Mouse (Mus musculus) right cerebral cortex, adult 2 months (tissue): ENCODE results near the gene Pde6h.
A peak's percentile ranks its signal among the peaks of the same experiment; 100 is the strongest.

ENCODE experiments used
- DNase-seq, 2 experiments: peaks; one replicate each; pipeline ENCODE4 v3.0.0; 2021 to 2022; ENCODE audit warnings: low spot score in 2 of 2

Pde6h gene

DNA sequence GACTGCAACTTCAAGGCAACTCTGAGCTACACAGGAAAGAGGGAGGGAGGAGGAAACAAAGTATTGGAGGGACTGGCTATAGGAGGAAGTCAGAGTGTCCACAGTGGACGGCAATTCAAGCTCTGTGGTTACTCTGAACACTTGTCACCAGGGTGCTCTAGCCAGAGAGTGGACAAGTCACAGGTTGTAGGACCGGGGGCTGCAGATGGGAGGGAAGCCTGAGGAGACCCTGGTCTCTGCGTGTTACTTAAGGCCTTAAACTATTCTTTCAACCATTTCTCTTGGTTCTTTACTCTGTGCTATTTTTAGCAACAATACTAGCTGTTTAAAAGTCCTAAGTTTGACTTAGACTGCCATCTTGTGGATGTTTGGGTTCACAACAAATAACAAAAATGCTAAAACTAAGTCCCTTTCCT is 56.7 kb downstream of the Pde6h start:
- no peak for DNase-seq

DNA sequence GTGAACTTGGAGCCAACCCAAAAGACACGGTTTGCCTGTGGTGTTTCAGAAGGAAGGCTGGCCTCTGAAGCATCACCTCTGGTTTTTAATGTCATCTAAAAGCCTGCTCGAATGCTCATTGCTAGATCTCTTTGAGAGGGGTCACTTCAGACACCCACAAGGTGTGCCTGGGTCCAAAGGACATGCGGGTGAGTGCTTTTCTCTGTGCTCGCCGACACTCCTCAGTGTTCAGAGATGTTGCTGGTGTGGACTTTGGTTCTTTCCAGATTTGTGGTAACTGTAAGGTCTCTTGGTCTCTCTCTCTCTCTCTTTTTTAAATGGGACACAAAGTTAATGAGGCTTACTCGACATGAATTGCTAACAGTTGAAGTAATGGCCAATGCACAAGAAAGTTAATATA is 58.9 kb downstream of the Pde6h start:
- no peak for DNase-seq

DNA sequence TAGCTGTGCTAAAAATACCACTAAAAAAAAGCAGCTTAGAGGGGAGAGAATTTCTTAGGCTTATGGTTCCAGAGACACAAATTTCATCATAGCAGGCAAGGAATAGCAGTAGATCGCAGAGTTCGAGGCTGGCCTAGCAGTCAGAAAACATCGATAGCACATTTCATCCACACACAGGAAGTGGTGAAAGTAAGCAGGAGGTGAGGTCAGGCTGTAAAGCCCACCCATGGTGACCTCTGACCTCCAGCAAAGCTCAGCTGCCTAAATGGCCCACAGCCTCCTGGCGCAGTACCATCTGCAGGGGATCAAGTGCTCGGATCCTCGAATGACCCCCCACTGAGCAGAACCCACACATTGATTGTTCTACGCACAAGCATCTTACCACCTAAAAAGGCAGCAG is 59.6 kb downstream of the Pde6h start:
- DNase-seq = no peak

DNA sequence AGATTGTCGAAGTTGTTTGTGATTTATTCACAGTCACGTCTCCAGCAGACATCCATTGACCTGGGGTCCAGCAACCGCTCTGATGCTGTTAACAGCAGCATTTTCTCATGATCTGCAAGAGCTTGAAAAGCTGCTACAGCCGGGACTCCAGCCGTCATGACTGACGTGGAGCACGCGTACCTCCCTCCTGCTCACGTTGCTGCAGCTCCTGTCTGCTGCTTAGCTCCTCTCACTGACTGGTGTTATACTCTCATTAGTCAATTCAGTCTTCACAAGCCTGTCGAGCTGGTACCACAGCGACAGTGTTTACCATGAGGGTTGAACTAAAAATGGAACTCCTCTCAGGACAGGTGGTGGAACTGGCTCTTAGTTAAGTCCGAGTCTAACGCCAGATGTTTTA is 62.4 kb downstream of the Pde6h start:
- no peak for DNase-seq

DNA sequence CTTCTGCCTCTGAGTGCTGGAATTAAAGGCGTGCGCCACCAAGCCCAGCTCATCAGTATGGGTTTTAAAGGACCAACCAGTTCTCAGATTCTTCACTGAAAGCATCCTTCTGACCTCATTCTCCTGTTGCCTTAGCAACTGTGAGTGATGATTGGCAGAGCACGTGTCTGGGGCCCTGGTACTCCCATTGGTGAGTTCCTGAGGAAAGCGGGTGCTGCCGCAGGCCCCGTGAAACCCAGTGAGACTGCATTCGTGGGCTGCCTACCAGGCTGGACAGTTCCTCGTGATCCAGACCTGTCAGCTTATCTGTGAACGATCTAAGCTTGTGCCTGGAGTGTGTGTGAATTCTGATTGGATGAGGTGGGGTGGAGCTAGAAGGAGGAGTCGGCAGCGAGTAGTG is 63.1 kb downstream of the Pde6h start:
- DNase-seq = no peak

DNA sequence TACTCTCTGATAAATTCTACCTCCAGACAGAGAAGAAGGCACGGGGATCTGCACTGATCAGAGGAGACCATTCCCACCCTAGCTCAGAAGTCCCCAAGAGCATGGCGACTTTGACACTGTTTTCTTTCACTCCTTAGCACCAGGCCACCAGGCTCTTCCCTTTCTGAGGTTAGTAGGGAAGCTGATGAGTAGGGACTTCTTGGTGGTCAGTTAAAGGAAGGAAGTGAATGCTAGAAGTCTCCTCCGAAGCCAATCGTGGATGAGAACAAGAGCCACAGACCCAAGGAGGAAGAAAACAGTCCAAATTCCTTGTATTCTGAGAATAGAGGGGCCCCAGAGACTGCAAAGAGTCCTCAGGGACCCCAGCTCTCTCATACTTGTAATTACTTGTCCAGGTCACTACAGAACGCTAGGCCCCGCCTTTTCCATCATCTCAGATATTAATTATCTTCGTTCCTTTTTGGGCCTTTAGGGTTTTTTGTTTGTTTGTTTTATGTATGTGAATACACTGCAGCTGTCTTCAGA is 65.0 kb downstream of the Pde6h start:
- no peak for DNase-seq

DNA sequence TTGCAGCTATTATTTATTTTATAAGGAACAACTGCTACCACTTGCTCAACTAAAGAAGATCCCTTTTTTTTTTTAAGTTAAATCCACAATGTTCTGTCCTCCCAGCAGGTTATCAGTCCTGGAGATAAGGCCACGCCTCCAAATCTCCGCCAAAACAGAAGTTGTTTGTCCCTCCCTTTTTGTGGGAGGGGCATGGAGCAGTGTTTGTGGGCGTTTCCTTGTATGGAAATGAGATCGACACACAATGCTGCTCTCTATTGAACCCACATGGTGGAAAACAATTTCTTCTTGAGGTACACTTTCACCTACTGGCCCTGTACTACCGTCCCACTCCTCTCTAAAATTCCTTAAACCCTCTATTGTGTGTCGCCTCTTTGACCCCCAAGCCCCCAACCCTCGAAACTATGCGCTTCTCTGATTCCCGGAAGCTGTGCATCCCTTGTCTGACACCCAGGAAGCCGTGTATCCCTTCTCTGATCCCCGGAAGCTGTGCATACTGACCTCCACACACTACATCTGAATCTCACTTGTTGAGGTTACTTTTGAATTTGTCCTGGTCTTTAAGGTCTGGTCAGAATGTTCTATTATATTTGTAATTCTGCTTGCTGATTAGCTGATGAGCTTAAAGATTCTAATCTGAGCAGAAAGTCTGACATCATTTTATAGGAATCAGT is 66.3 kb downstream of the Pde6h start:
- DNase-seq = no peak

DNA sequence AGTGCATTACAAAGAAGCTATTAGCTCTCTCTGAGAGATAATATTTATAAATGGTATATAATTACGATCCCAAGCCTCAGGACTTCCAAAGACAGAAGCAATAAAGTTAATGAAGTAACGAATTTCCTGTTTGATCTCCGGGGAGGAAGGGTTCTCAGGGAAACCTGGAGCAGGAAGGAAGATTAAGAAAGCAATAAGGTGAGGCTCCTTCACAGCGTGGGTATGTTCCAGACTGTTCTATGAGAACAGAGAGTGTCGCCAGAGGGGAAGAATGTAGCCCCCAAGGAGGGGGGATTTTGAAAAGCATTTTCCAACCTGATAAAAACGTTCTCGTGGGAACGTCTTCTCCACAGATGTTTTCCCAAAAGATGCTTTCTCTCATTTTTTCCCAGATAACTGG is 66.9 kb downstream of the Pde6h start:
- DNase-seq = no peak

DNA sequence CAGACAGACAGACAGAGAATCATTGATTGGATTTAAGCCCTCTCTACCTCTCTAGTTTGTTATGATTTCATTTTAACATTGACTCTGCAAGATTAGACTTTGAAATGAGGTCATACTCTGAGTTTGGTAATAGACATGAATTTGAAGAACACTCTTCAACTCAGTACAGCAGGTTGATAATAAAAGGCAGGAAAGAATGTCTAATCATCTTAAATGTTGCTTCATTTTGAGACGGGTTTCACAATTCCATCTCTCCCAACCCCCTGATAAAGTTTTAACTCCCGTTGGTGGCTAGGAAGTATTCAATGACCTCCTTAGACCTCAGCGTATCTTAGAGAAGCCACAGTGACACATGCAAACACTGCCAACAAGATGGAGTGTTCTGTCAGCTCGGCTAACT is 69.9 kb downstream of the Pde6h start:
- DNase-seq = no peak

DNA sequence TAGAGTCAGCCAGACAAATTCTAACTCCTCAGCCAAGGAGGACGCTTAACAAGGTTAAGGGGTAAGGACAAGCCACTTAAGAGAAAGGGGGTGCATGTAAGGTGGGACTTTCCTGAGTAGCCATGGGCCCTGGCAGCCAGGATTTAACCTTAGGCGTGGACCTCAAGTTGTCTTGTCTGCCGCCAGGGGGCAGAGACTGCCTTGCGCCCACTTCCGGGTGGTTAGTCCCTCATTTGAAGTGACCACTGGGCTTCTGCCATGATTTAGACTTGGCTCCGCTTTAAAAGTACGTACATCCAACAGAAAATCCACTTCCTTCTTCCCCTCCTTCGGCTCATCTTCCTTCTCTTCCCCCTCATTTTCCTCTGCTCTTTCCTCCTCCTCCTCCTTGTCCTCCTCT is 71.9 kb downstream of the Pde6h start:
- no peak for DNase-seq

DNA sequence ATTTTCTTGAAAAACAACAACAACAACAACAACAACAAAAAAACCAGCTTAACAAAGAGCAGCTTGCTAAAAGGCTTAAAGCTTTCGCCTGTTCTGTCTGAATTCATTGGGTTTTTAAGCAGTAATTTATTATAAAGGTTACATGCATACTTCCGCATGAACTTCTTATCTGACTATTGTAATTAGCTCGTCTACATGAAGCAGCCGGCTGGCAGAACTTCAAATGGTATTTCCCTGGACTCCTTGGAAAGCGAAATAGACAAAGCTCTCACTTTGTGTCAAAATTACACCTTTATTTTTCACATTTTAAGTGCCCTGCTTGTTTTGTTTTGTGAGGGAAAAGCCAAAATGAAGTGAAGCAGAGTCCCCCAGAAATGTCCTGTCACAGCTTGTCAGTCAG is 72.7 kb downstream of the Pde6h start:
- no peak for DNase-seq

DNA sequence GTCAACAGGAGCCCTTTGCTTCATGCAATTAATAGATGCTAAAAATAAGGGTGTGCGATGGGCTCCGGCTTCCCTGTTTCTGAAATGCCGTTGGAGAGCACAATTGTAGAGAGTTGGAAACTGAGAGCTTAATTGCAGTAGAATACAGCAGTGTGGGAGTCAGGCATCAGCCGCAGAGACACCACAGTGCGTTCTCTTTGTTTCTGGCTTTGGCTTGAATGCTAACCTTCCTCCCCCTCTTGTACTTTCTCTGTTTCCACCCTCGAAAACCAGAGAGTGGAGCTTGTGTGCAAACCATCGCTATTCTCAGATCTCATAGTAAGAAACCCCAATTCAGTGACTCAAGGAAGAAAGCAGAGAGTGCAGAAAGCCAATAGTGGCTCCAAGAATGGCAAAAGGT is 74.5 kb downstream of the Pde6h start:
- DNase-seq = peak; percentile 34 to 39

DNA sequence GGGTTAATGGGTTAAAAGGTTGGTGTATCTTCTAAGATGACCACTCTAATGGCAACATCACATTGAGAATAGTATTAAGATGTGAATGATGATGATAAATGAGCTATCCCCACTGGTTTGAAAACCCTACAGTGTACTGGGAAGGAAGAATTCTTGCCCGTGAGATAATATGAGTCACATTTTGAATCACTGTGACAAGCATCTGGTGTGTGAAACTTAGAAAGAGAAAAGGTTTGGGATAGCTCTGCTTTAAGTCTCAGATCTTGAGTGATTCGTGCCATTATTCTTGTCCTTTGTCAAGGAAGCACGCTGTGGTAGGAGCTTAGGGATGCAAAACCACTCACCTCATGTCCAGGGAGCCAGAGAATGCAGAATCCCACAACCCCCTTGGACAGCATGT is 75.4 kb downstream of the Pde6h start:
- DNase-seq = no peak

DNA sequence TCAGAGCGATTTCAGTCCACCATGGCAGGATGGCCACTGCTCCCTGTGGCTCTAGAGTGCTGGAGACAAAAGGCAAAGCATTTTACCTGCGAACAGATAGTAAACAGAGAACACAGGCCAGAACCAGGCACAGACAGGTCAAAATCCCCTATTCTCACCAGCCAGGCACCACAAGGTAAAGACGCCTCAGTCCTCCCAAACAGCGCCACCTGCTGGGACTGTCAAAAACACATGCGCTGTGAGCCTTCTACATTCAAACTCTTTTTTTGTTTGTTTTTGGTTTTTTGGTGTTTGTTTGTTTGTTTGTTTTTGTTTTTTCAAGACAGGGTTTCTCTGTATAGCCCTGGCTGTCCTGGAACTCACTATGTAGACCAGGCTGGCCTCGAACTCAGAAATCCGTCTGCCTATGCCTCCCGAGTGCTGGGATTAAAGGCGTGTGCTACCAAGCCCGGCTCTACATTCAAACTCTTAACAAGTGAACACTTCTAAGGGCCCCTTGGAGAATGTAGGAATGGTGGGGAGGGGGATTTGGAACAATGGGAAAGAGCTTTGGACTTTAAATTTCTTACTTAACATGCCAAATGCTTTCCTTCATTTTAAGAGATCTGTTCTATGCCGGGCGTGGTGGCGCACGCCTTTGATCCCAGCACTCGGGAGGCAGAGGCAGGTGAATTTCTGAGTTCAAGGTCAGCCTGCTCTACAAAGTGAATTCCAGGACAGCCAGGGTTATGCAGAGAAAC is 76.2 kb downstream of the Pde6h start:
- no peak for DNase-seq

DNA sequence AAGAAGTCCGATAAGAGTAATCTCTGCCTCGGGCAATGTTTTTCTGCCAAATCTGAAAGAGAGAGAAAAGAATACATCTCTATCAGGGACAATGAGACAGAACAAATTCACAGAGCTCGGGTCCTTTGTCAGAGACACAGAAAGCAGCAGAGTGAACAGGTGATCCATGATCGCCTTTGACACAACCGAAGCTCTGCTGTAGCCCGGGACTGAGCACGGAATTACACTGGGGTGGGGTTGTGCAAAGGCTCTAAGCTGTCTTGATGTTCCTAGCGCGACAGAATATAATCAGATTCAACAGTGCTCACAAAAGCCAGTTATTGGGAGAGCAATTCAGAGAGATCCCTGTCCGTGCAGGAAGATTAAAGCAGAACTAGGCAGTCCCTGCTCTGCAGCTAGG is 77.1 kb downstream of the Pde6h start:
- no peak for DNase-seq

DNA sequence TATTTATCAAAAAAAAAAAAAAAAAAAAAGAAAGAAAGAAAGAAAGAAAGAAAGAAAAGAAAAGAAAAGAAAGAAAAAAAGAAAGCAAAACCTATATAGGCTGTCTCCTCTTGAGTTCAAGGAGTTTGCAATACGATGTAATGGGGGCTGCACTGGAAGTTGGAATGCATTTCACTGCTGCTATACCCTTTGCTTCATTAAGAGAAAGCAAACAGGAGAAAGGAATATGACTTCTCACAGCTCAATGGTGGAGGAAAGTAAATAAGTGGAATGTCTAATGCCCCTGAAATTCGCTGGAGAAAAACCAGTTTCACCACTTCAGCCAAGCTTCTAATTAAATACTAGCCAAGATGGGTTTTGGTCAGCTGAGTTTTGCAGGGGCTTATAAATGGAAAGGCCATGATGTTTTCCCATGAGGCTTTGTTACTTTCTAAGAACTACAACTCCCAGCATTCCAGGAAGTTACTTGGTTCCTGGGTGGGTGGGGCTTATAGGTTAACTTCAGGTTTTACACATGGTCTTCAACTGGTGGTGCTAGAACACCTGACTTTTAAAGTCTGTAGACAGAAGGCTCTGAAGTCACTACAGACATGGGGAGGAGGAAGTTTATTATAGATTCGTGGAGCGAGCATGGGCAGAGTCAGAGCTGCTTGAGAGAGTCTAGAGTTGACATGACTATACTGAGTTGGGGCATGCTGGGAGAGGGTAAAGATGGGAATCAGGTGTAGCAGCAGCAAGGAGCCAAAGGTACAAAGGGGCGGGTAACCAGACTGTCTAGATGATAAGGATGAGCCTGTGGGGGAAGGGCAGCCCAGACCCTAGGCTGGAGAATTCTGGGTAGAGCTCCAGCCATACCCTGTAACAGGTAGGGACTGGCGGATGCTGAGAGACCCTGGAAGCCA is 77.9 kb downstream of the Pde6h start:
- no peak for DNase-seq

DNA sequence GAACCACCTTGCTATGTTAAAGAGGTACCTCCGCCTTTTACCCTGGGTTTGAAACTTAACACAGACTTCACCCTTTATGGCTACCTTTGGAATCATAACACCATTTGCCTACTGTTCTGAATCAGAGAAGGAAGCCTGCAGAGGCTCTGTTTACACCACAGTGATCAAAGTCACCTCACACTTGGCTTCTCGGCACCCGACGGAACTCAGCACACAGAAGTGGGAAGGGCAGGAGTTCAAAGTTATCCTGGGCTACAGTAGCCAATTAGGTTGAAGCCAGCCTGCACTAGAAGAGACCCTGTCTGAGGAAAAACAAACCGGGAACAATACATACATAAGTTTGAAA is 78.5 kb downstream of the Pde6h start:
- no peak for DNase-seq

DNA sequence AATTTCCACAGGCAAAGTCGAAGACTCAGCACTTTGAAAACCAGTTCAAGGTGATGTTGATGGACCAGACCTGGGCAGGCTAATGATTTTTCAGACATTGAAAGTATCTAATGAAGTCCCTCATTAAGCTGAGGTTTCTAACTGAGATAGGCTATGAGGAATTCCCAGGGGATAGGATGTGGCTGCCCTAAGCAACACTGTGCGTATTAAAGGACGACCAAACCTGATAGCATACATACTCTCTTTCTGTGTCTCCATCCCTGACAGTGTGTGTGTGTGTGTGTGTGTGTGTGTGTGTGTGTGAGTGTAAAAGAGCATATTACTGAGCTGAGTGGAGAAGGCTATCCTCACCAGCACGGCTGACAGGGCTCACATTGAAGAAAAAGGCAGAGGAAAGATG is 80.7 kb downstream of the Pde6h start:
- no peak for DNase-seq

DNA sequence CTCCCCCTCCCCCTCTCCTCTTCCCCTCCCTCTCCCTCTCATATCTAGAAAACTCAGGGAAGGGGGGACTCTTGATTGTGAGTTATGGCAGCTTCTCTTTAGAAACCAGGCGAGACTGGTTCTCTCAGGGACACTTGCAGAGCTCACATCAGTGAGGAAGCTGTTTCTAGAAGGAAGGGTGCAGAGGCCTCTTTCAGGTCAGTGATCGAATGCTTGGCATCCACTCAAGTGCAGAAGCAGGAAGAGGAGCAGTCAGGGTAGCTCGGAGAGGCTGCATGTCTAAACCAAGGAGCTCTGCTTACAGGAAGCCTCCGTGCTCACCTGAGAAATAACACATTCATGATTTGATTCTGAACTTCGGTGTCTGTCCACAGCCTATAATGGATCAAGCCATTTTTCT is 87.6 kb downstream of the Pde6h start:
- no peak for DNase-seq

DNA sequence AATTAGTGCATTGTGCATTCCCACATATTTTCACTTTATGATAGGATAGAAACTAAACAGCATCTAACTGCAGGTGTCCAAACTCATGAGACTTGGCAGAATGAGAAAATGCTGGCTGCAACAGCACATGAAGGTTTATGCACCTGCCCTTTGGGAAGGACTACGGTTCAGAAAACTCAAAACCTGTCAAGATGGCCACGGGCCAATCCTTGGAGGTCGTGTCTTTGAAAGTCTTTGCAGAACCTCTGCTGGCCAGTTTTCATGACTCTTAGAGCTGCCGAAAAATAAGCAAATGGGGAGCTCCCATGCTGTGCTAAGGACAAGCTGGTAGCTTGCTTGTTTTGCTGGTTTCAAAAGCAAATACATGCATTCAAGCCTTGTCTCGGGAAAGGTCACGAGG is 90.7 kb downstream of the Pde6h start:
- DNase-seq = no peak

DNA sequence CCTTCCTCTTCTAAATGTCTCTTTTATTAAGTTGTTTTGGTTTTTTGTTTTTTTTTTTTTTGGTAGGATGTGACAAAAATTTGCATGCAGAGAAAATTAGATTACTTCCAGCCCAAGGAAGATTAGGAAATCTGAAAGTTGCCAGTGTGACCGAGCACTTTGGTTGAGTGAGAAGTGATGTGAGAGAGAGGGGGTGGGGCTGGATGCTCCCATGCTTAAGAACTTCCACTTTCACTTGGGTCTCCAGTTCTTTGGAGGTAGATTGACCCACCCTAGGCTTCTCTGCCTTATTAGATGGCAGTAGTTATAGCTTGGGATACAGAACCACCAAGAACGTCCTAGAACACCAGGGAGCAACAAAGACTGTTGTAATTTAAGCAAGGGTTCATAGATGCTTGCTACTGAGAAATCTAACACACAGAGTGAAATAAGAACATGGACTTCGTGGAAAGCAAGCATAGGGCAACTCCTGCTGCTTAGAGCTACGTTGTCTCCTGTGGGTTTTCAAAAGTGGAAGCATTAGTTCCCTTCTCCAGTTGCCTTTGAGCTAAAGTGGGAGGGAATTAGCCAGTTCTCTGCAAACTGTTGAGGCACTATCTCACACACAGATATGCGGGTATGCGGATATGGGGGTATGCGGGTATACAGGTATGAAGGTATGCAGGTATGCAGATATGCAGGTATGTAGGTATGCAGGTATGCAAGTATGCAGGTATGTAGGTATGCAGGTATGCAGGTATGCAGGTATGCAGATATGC is 93.8 kb downstream of the Pde6h start:
- DNase-seq = no peak
